Mouse (Mus musculus) intestine, embryonic 15.5 days (tissue): ENCODE results near the gene Nxph3. TPM values are rescaled to one million over a fixed set of nuclear protein-coding genes. Genes with fewer than 3 reads are reported as not detected.

Experiments
- ATAC-seq: fragments of 200-750 bp; cut with Nextera tagmentation; 2 replicates; pipeline ENCODE4 v1.8.0; 2017; ENCODE audit warnings: moderate TSS enrichment, moderate library complexity
- H3K27ac ChIP-seq: fragments of 300-500 bp; sonication (generic); 2 replicates; pipeline ENCODE4 v1.5.1; 2015; ENCODE audit warnings: mild to moderate bottlenecking, inconsistent platforms
- H3K27me3 ChIP-seq: fragments of 300-500 bp; sonication (generic); replicated peaks from 2 replicates; pipeline ENCODE4 v1.6.1; 2015; ENCODE audit warnings: inconsistent platforms
- H3K36me3 ChIP-seq: fragments of 300-500 bp; sonication (generic); 2 replicates; pipeline ENCODE4 v1.6.1; 2015; ENCODE audit warnings: inconsistent platforms
- H3K4me1 ChIP-seq: fragments of 300-500 bp; sonication (generic); replicated peaks from 2 replicates; pipeline ENCODE4 v1.6.1; 2015; ENCODE audit warnings: inconsistent platforms
- H3K4me2 ChIP-seq: fragments of 300-500 bp; sonication (generic); replicated peaks from 2 replicates; pipeline ENCODE4 v1.6.1; 2015; ENCODE audit warnings: mild to moderate bottlenecking, inconsistent platforms
- H3K4me3 ChIP-seq: fragments of 300-500 bp; sonication (generic); replicated peaks from 2 replicates; pipeline ENCODE4 v1.5.1; 2015; ENCODE audit warnings: inconsistent platforms
- H3K9ac ChIP-seq: fragments of 300-500 bp; sonication (generic); 2 replicates; pipeline ENCODE4 v1.6.1; 2015; ENCODE audit warnings: inconsistent platforms
- H3K9me3 ChIP-seq: fragments of 300-500 bp; sonication (generic); 2 replicates; pipeline ENCODE4 v1.6.1; 2016; ENCODE audit warnings: inconsistent platforms
- WGBS: fragments of 180-500 bp; shearing (Covaris S2); methylation state at CpG from one replicate; pipeline ENCODE4 v1.1.7; 2015; 5-methylcytosine and 5-hydroxymethylcytosine counted together
- polyA plus RNA-seq: library from polyadenylated mRNA; unstranded; fragments of >200 nt; fragmentation: Nextera tagmentation; extraction: Ambion mirVana; gene quantifications from 2 replicates; pipeline ENCODE4 v1.2.1, GENCODE M21; 2015

The Nxph3 gene
- polyA plus RNA-seq, 1 experiment from 2014 or later: 0.46 TPM

DNA sequence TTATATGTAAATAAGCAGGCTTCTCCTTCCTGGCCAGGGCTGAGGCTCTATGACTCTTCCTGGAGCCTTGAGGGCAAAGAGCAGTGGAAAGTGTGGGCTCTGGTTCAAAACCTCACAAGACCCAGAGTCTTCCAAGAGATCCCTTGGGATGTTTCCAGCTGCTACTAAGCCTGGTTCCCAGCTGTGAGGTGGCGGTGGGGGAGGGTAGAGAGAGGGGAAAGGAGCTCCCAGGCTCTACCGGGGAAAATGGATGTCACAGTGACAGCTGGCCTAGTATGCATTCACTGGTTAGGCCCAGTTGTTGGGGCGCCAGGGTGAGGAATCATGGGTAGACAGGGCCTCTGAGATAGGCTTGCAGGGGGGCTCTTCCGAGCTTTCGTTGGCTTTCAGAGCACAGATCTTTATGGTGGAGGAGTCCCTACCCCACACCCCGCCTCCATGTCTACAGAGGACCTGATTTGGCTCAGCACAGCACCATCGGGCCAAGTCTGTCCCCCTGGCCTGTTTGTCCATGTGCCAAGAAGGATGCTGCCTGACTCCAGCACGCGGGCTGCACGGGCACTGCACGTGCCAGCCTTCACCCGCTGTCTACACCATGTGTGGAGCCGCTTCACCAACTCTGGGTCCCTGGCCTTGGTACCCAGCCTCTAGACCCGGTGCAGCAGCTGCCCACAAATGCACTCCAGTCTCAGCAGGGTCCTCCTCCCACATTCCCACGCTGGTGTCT is 24.2 kb upstream of the Nxph3 start:
- Histone ChIP-seq H3K27ac (no peak overlapping the region), H3K9ac (no peak overlapping the region), H3K36me3 (no peaks in the 10 kb centered on the region), H3K9me3 (no peaks in the 10 kb centered on the region), H3K4me2 (no peak overlapping the region), H3K4me3 (no peak overlapping the region), H3K27me3 (no peaks in the 10 kb centered on the region), H3K4me1 (peaks cover 11% of the 10 kb centered on the region)
- WGBS: 78% methylated on average over 15 of the region's 15 CpGs
- no peak for ATAC-seq

DNA sequence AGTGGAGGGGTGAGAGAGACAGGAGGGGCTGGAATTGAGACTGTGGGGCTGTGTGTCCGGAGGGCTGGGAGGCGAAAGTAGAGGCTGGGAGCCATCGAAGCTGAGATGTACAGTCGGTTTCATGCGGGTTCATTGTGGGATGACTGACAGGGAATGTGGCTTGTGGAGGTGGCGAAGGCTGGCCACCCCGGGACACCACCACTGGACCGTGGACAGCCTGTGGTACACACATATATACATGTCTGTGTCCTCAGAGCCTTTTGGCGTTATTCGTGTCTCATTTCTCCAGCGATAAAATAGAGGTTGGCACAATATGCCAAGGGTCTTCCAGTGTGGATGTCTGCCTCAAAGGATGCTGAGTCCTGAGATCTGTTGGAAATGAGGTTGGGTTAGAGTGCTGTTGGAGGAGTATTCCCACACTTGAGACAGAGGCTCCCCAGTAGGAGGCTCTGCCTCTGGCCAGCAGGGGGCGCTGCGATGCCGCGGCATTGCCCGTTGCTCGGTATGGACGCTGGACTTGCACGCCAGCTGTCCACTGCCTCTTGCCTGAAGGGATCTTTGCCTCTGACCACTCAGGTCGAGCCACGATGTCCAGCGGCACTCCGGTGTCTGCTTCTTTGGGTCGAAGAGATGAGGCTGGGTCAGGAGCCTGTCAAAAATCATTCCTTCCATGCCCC is 19.3 kb upstream of the Nxph3 start:
- H3K4me1 ChIP-seq: peaks cover 4% of the 10 kb centered on the region; the same call in 1 of the 2 replicates
- H3K27me3 ChIP-seq: peaks cover 3% of the 10 kb centered on the region; the same call in 1 of the 2 replicates
- H3K36me3 ChIP-seq: no peaks in the 10 kb centered on the region
- H3K4me2 ChIP-seq: peak overlapping the region; percentile 36; the same call in 1 of the 2 replicates
- ATAC-seq: peak; percentile 85; the same call in 1 of the 2 replicates
- 25% methylated on average over 24 of the region's 24 CpGs for WGBS
- H3K9ac ChIP-seq: peak overlapping the region; percentile 6; the same call in 1 of the 2 replicates
- H3K4me3 ChIP-seq: no peak overlapping the region
- no peaks in the 10 kb centered on the region for H3K9me3 ChIP-seq
- H3K27ac ChIP-seq: no peak overlapping the region

DNA sequence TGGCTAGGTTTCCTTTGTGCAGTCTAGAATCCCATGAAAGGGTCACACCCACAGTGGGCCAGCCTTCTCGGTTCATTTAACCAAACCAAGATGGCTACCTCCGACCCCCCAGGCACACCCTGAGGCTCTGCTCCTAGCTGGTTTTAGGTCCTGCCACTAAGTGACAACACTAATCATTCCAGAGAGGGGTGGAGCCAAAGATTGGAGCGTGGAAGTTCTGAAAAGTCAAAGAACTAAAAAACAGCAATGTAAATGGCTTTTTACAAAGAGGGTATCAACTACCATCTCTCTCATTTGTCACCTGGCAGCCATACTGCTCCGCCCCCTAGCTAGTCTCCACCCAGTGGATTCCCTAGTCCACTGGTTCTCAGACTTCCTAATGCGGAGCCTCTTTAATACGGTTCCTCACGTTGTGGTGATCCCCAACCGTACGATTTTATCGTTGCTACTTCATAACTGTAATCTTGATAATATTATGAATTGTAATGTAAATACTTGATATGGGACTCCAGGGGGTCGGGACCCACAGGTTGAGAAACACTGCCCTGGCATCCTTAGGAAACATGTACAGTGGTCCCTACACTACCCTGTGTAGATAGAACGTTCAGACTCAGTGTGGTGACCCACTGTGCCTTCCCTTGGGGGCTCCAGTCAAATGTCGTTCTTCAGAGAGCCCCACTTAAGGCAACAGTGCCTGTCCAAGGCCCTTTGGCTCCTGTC is 18.1 kb upstream of the Nxph3 start:
- 0 out of 2 replicates have a peak, but pooled peaks cover 4% of the 10 kb centered on the region for H3K4me1 ChIP-seq
- ATAC-seq: no peak
- H3K9me3 ChIP-seq: no peaks in the 10 kb centered on the region
- peaks cover 3% of the 10 kb centered on the region; the same call in 1 of the 2 replicates for H3K27me3 ChIP-seq
- H3K27ac ChIP-seq: no peak overlapping the region
- H3K4me2 ChIP-seq: no peak overlapping the region
- no peak overlapping the region for H3K9ac ChIP-seq
- H3K36me3 ChIP-seq: no peaks in the 10 kb centered on the region
- 71% methylated on average over 13 of the region's 13 CpGs for WGBS
- no peak overlapping the region for H3K4me3 ChIP-seq

DNA sequence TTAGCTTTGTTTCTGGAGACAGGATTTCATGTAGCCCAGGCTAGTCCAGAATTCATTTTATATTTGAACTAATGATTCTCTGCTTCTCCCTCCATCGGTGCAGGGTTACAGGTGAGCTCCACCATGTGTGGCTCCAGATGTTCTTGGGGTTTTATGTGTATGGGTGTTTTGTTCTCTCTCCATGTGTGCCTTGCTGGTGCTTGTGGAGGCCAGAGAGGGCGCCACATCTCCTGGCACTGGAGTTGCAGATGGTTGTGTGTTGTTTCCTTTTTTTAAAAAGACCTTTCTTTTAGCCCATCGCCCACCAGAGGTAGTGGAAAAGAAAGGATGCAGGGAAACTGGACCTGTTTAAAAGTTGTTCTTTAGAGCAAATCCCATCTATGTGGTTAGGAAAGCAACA is 13.9 kb upstream of the Nxph3 start:
- Histone ChIP-seq H3K9ac (no peak overlapping the region), H3K4me1 (no peaks in the 10 kb centered on the region), H3K9me3 (no peaks in the 10 kb centered on the region), H3K27me3 (peaks cover under 1% of the 10 kb centered on the region; the same call in 1 of the 2 replicates), H3K4me2 (no peak overlapping the region), H3K4me3 (no peak overlapping the region), H3K27ac (no peak overlapping the region), H3K36me3 (no peaks in the 10 kb centered on the region)
- WGBS: 87% methylated on average over 3 of the region's 3 CpGs
- ATAC-seq: no peak

- no peak overlapping the region for H3K4me3 ChIP-seq
- H3K9ac ChIP-seq: no peak overlapping the region
- H3K4me1 ChIP-seq: no peaks in the 10 kb centered on the region
- H3K4me2 ChIP-seq: no peak overlapping the region
- H3K27me3 ChIP-seq: no peaks in the 10 kb centered on the region
- WGBS: 82% methylated on average over 8 of the region's 8 CpGs
- no peak for ATAC-seq
- H3K27ac ChIP-seq: no peak overlapping the region
- H3K9me3 ChIP-seq: no peaks in the 10 kb centered on the region
- no peaks in the 10 kb centered on the region for H3K36me3 ChIP-seq
Measured at GRCm38 (mm10) chr11:95527307-95527706, 12.9 kb upstream of the Nxph3 start.

GRCm38 (mm10) chr11:95521563-95521962 is 7.2 kb upstream of the Nxph3 start:
- Histone ChIP-seq H3K9me3 (no peaks in the 10 kb centered on the region), H3K36me3 (no peaks in the 10 kb centered on the region), H3K27me3 (peaks cover 7% of the 10 kb centered on the region; the same call in 1 of the 2 replicates), H3K27ac (no peak overlapping the region), H3K4me2 (peak overlapping the region; percentile 54), H3K9ac (peak overlapping the region; percentile 27; the same call in 1 of the 2 replicates), H3K4me3 (peak overlapping the region; percentile 23; the same call in 1 of the 2 replicates), H3K4me1 (peaks cover 2% of the 10 kb centered on the region; the same call in 1 of the 2 replicates)
- ATAC-seq: peak; percentile 68
- WGBS: 2% methylated on average over 13 of the region's 13 CpGs

DNA sequence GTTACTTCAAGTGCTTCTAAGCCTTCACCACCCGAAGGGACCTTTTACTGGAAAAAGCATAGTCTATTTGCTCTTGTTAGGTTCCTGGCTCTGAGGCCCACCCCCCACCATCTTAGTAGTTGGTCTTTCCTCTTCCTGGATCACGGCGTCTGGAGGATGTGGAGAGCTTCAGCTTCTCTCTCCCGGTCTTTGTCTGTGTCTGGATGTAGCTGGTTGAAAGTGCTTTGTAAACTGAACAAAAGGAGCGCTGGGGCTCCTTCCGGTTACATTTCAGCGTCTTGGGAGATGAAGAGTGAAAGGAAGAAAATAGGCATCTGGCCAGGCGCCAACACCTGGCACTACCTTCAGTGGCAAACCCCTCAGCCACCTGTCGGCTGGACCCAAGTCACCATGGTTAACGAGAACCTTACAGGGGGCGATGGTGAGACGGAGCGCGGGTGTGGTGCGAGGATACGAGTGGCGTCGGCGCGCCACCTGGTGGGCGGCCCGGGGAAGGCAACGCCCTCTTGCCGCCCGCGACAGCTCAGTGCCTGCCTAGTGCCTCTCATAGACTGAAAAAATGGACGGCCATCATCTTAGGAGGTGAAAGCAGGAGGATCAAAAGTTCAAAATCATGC is 6.2 kb upstream of the Nxph3 start:
- 4% methylated on average over 27 of the region's 27 CpGs for WGBS
- Histone ChIP-seq H3K4me3 (peak overlapping the region; percentile 25), H3K9me3 (no peaks in the 10 kb centered on the region), H3K27ac (no peak overlapping the region), H3K4me1 (peaks cover 2% of the 10 kb centered on the region; the same call in 1 of the 2 replicates), H3K27me3 (peaks cover 15% of the 10 kb centered on the region), H3K9ac (no peak overlapping the region), H3K36me3 (no peaks in the 10 kb centered on the region), H3K4me2 (peak overlapping the region; percentile 54)
- ATAC-seq: peak; percentile 81

DNA sequence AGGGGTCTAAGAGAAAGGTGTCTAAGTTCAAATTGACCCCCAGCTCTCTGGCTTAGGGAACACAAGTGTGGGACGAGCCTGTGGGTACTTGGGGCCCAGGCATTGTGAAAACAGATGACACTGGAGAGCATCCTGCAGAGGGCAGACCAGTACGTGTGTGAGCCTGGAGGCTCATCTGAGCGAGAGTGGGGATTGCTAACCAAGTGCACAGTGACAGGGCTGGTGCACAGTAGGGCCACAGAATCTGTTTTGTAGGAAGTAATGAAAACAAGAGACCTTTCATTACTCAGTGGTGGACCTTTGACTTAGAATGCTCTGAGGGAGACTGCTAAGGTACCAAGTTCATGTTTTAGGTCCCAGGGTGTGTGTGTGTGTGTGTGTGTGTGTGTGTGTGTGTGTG is 5.6 kb upstream of the Nxph3 start:
- WGBS: 60% methylated on average over 3 of the region's 3 CpGs
- no peak overlapping the region for H3K27ac ChIP-seq
- H3K4me1 ChIP-seq: peaks cover 3% of the 10 kb centered on the region; the same call in 1 of the 2 replicates
- H3K27me3 ChIP-seq: peaks cover 21% of the 10 kb centered on the region
- H3K4me3 ChIP-seq: no peak overlapping the region
- H3K36me3 ChIP-seq: no peaks in the 10 kb centered on the region
- no peak overlapping the region for H3K4me2 ChIP-seq
- no peaks in the 10 kb centered on the region for H3K9me3 ChIP-seq
- no peak overlapping the region for H3K9ac ChIP-seq
- no peak for ATAC-seq

DNA sequence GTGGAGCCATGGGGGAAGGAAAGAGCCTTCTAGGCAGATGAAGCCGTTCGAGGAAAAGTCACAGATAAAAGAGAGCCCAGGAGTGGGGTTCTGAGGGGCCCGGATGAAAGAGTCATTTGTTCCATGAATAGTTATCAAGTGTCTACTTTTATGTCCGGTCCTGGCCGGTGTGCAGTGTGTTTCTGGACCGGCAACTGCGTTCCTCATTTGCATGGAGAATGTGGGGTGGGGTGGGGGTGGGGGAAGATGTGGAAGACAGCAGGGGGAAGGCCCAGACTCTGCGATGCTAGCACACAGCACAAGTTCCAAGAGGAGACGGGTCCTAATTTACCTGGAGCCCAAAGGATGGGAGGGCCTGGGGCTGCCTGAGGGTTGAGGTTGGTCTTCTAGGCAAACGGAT is 4.9 kb upstream of the Nxph3 start:
- H3K4me2 ChIP-seq: no peak overlapping the region
- WGBS: 73% methylated on average over 10 of the region's 10 CpGs
- H3K27ac ChIP-seq: no peak overlapping the region
- H3K36me3 ChIP-seq: no peaks in the 10 kb centered on the region
- peaks cover 10% of the 10 kb centered on the region for H3K4me1 ChIP-seq
- H3K9me3 ChIP-seq: no peaks in the 10 kb centered on the region
- no peak overlapping the region for H3K9ac ChIP-seq
- no peak for ATAC-seq
- H3K4me3 ChIP-seq: no peak overlapping the region
- peaks cover 26% of the 10 kb centered on the region for H3K27me3 ChIP-seq

DNA sequence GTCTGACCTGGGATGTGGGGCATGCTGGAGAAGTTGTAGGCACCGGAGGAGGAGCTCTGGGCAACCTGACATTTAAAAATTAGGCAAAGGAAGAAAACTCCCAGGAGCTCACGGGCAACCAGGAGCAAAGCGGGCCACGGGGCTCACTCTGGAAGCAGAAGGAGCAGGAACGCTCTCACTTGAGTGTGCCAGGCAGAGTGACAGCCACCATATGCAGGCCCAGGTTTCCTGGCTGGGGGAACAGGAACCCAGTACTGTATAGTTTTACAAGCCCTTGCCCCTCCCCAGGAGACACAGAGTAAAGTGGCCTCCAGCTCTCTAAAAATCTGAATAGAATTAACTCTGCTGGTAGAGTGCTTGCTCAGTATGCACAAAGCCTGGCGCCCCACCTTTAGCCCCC is 2.8 kb upstream of the Nxph3 start:
- no peak for ATAC-seq

GRCm38 (mm10) chr11:95516491-95516911 is 2.1 kb upstream of the Nxph3 start:
- WGBS: 10% methylated on average over 5 of the region's 5 CpGs
- H3K27me3 ChIP-seq: peaks cover 49% of the 10 kb centered on the region

More for the DNA sequence above, 2.8 kb upstream of the Nxph3 start:
- H3K27ac ChIP-seq: no peak overlapping the region
- H3K27me3 ChIP-seq: peaks cover 48% of the 10 kb centered on the region
- 56% methylated on average over 6 of the region's 6 CpGs for WGBS
- H3K4me3 ChIP-seq: no peak overlapping the region
- H3K4me2 ChIP-seq: no peak overlapping the region
- H3K9me3 ChIP-seq: no peaks in the 10 kb centered on the region
- H3K9ac ChIP-seq: no peak overlapping the region
- peaks cover 20% of the 10 kb centered on the region for H3K4me1 ChIP-seq
- no peaks in the 10 kb centered on the region for H3K36me3 ChIP-seq

More at GRCm38 (mm10) chr11:95516491-95516911, 2.1 kb upstream of the Nxph3 start:
- Histone ChIP-seq H3K4me2 (no peak overlapping the region), H3K27ac (no peak overlapping the region), H3K36me3 (no peaks in the 10 kb centered on the region), H3K9ac (no peak overlapping the region), H3K9me3 (no peaks in the 10 kb centered on the region), H3K4me3 (no peak overlapping the region), H3K4me1 (peaks cover 18% of the 10 kb centered on the region)
- ATAC-seq: no peak
